ENCODE assay signal across 8 mouse cellular contexts in the genomic region with DNA sequence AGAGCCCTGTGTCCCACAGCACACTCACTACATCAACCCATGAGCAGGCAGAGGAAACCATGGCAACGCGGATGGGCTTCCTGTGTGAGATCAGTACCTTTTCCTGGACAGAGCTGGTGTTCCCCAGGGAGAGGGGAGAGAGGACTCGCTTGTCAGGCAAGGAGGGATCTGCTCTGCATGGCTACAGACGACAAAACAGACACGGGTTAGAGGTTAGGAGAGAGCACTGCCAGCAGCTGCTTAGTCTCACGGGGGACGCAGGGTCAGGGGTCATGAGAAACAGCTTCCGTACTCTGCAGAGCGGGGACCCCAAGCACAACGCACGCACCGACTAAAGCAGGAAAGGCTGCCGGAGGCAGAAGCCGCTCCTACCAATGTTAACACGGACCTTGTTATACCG.
DNase-seq lines count a peak whose midpoint lies in the region; ATAC-seq lines count a peak whose summit lies in the region.

No protein-coding gene starts in this region.

- H3K9ac ChIP-seq in heart, embryonic 11.5 days (ENCODE audit: low read depth, low read length) = no peak overlapping the region
- H3K9ac ChIP-seq in intestine, embryonic 16.5 days (ENCODE audit: low read depth, low read length) = no peak overlapping the region

- H3K4me1 ChIP-seq in heart, embryonic 11.5 days (ENCODE audit: control insufficient read depth, insufficient read depth, low read length) = peaks cover 7% of the 10 kb centered on the region
- peaks cover 11% of the 10 kb centered on the region for H3K4me1 ChIP-seq in intestine, embryonic 16.5 days (ENCODE audit: control insufficient read depth, insufficient read depth, low read length)

- DNase-seq in heart, adult 11 months = peak; percentile 99
- peak; percentile 29 to 31 for DNase-seq in gastrocnemius, postnatal 36 days
- peak; percentile 60 for DNase-seq in lung, postnatal 25 days (ENCODE audit: low spot score)
- no peak for DNase-seq in T-cell, adult 2 months (ENCODE audit: low spot score)
- DNase-seq in spleen, postnatal 14 days (ENCODE audit: low spot score in 2 of 2) = no peak
- no peak for DNase-seq in left cerebral cortex, adult 8-10 months (ENCODE audit: low spot score in 2 of 2)

- H3K4me2 ChIP-seq in heart, embryonic 11.5 days = no peak overlapping the region
- H3K4me2 ChIP-seq in intestine, embryonic 16.5 days (ENCODE audit: low read depth, low read length) = no peak overlapping the region

- H3K4me3 ChIP-seq in heart, embryonic 11.5 days (ENCODE audit: low read depth, low read length) = no peak overlapping the region
- H3K4me3 ChIP-seq in intestine, embryonic 16.5 days (ENCODE audit: low read length) = no peak overlapping the region

- H3K27me3 ChIP-seq in heart, embryonic 11.5 days (ENCODE audit: control insufficient read depth, insufficient read depth, low read length) = no peaks in the 10 kb centered on the region
- no peaks in the 10 kb centered on the region for H3K27me3 ChIP-seq in intestine, embryonic 16.5 days (replicated peaks; ENCODE audit: control insufficient read depth, insufficient read depth, low read length)

- WGBS in heart, embryonic 11.5 days (ENCODE audit: insufficient replicate concordance) = 61% methylated on average over 16 of the region's 16 CpGs
- 56% methylated on average over 16 of the region's 16 CpGs for WGBS in intestine, embryonic 16.5 days

- intact Hi-C loops in gastrocnemius, postnatal 36 days (cut with DNase I) = loop anchor here (10.0 kb wide), 1 partner anchor 139 kb away; no protein-coding TSS in a partner anchor

- no peak overlapping the region for H3K27ac ChIP-seq in heart, embryonic 11.5 days (ENCODE audit: low read depth, low read length)
- no peak overlapping the region for H3K27ac ChIP-seq in intestine, embryonic 16.5 days (ENCODE audit: low read length)

- peaks cover 10% of the 10 kb centered on the region for H3K36me3 ChIP-seq in heart, embryonic 11.5 days (ENCODE audit: control insufficient read depth, insufficient read depth, low read length)
- H3K36me3 ChIP-seq in intestine, embryonic 16.5 days (ENCODE audit: control insufficient read depth, insufficient read depth, low read length) = peaks cover 18% of the 10 kb centered on the region; the same call in 1 of the 2 replicates

- H3K9me3 ChIP-seq in heart, embryonic 11.5 days (replicated peaks; ENCODE audit: control insufficient read depth, low read length) = no peaks in the 10 kb centered on the region
- H3K9me3 ChIP-seq in intestine, embryonic 16.5 days (ENCODE audit: control insufficient read depth, low read length) = no peaks in the 10 kb centered on the region

- no peak; the same call in 1 of the 2 replicates for ATAC-seq in heart, embryonic 11.5 days (replicated peaks; ENCODE audit: insufficient number of reproducible peaks, low FRiP score, low TSS enrichment)
- peak; percentile 34 for ATAC-seq in intestine, embryonic 16.5 days

Comparison
In these comparisons a context has a peak if more than half of its experiments do, and no peak if none do; other contexts are left out.
1. DNase-seq: peak in heart, adult 11 months (single experiment), gastrocnemius, postnatal 36 days (2 of 2) and lung, postnatal 25 days (single experiment); none in T-cell, adult 2 months (single experiment), spleen, postnatal 14 days (0 of 2) and left cerebral cortex, adult 8-10 months (0 of 2).